Mouse (Mus musculus) lung, embryonic 16.5 days (tissue): ENCODE measurements around the gene Slc2a6. TPM values are rescaled to one million over a fixed set of nuclear protein-coding genes. Genes with fewer than 3 reads are reported as not detected.

ENCODE experiments used
- ATAC-seq: fragments of 200-750 bp; cut with Nextera tagmentation; 2 replicates; pipeline ENCODE4 v1.8.0; 2017; ENCODE audit warnings: low read depth, mild to moderate bottlenecking, moderate library complexity
- H3K27ac ChIP-seq: fragments of 300-500 bp; sonication (generic); 2 replicates; pipeline ENCODE4 v1.5.1; 2014; ENCODE audit warnings: mild to moderate bottlenecking, control low read depth, low read length
- H3K27me3 ChIP-seq: fragments of 300-500 bp; sonication (generic); 2 replicates; pipeline ENCODE4 v1.6.1; 2014; ENCODE audit warnings: low read depth, low read length, mixed read lengths; ENCODE audit not compliant: control insufficient read depth, insufficient read depth
- H3K36me3 ChIP-seq: fragments of 300-500 bp; sonication (generic); 2 replicates; pipeline ENCODE4 v1.6.1; 2014; ENCODE audit warnings: low read length; ENCODE audit not compliant: control insufficient read depth, insufficient read depth
- H3K4me1 ChIP-seq: fragments of 300-500 bp; sonication (generic); replicated peaks from 2 replicates; pipeline ENCODE4 v1.6.1; 2014; ENCODE audit warnings: low read length, mixed read lengths; ENCODE audit not compliant: control insufficient read depth, insufficient read depth
- H3K4me2 ChIP-seq: fragments of 300-500 bp; sonication (generic); 2 replicates; pipeline ENCODE4 v1.6.1; 2014; ENCODE audit warnings: low read depth, low read length, control low read depth
- H3K4me3 ChIP-seq: fragments of 300-500 bp; sonication (generic); 2 replicates; pipeline ENCODE4 v1.5.1; 2014; ENCODE audit warnings: mild to moderate bottlenecking, low read length, control low read depth
- H3K9ac ChIP-seq: fragments of 300-500 bp; sonication (generic); 2 replicates; pipeline ENCODE4 v1.6.1; 2014; ENCODE audit warnings: low read length, control low read depth
- H3K9me3 ChIP-seq: fragments of 300-500 bp; sonication (generic); 2 replicates; pipeline ENCODE4 v1.6.1; 2016; ENCODE audit warnings: low read length; ENCODE audit not compliant: control insufficient read depth
- WGBS: fragments of 180-500 bp; shearing (Covaris S2); extraction: QIAGEN DNeasy Blood & Tissue Kit; methylation state at CpG from one replicate; pipeline ENCODE4 v1.1.7; 2014; 5-methylcytosine and 5-hydroxymethylcytosine counted together
- polyA plus RNA-seq: library from polyadenylated mRNA; unstranded; fragments of >200 nt; fragmentation: Nextera tagmentation; extraction: Ambion mirVana; gene quantifications from 2 replicates; pipeline ENCODE4 v1.2.1, GENCODE M21; 2015

Slc2a6 gene
- polyA plus RNA-seq, 1 experiment from 2014 or later: 0.63 TPM

DNA sequence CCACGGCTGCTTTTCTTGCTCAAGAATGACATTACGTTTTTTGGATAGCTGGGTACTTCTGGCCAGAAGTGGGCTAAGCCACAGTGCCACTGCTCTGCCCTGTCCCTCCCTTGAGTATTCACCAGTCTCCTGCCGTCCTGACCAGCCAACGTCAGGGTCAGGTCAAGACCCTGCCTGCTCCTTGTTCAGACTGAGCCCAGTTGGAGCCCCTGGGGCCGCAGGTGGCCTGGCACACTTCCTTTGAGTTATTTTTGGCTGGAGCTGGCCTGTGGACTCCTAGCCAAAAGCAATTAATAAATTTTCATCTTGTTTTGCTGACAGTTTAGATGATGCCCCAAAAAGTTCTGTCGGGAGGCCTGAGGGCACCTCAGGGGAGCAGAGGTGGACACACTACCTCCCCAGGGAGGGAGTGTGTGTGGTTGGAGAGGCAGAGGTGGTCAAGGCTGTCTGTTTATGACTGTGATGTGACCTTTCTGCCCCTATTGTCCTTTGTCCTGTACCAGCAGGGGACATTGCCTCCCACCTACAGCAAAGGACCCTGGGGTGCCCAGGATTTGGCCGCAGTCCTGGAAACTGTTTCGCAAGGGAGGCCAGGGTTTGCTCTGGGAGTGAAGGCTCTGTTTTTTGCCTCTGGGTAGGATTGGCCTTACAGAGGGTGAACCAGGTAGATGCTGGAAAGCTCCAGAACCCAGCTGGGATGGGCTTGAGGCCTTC is 14.5 kb upstream of the Slc2a6 start:
- Histone ChIP-seq H3K36me3 (no peaks in the 10 kb centered on the region), H3K4me2 (no peak overlapping the region), H3K9ac (no peak overlapping the region), H3K27ac (no peak overlapping the region), H3K4me1 (peaks cover 9% of the 10 kb centered on the region; the same call in 1 of the 2 replicates), H3K9me3 (no peaks in the 10 kb centered on the region), H3K27me3 (no peaks in the 10 kb centered on the region), H3K4me3 (no peak overlapping the region)
- 64% methylated on average over 8 of the region's 8 CpGs for WGBS
- ATAC-seq: no peak

DNA sequence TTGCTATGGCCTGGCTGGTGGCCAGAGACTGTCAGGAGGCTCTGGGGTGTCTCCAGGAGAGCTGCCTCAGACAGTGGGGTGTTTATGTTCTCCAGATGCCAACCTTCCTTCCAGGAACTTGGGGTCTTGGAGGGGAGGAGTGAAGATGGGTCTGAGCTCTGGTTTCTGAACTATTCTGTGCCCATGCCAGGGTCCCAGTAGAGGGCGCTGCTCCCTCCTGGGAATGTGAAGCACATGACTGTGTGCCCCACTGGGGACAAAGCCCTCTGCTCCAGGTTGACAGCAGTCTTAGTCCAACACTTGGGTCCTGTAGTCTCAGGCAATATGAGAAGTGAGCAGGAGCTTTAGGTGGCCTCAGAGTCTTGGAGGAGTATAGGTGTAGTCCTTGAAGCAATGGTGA is 11.5 kb upstream of the Slc2a6 start:
- 0% methylated on average over 1 of the region's 1 CpGs for WGBS
- Histone ChIP-seq H3K9me3 (no peaks in the 10 kb centered on the region), H3K4me1 (peaks cover 4% of the 10 kb centered on the region; the same call in 1 of the 2 replicates), H3K4me3 (no peak overlapping the region), H3K27me3 (no peaks in the 10 kb centered on the region), H3K9ac (no peak overlapping the region), H3K27ac (no peak overlapping the region), H3K4me2 (no peak overlapping the region), H3K36me3 (no peaks in the 10 kb centered on the region)
- no peak for ATAC-seq

DNA sequence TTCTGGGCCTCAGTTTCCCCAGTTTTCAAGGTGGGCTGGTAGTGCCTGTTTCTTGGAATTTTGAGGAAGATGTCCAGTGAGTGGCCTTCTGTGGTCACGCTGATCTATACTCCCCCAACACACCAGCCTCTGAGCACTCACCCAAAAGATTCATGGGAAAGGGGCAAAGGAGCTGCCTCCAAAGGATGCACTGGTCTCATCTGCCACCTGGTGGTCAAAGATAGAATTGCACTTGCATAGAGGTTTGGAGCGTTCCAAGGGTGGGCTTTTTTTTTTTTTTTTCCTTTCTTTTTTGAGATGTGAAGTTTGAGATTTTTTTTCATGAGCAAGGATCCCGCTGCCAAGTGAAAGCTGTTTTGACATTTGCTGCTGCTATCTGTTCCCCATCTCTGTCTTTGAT is 10.8 kb upstream of the Slc2a6 start:
- H3K27me3 ChIP-seq: no peaks in the 10 kb centered on the region
- H3K36me3 ChIP-seq: no peaks in the 10 kb centered on the region
- ATAC-seq: peak; percentile 29; the same call in 1 of the 2 replicates
- H3K27ac ChIP-seq: no peak overlapping the region
- H3K4me1 ChIP-seq: no peaks in the 10 kb centered on the region; the same call in 1 of the 2 replicates
- no peak overlapping the region for H3K9ac ChIP-seq
- no peak overlapping the region for H3K4me3 ChIP-seq
- H3K9me3 ChIP-seq: no peaks in the 10 kb centered on the region
- no peak overlapping the region for H3K4me2 ChIP-seq
- WGBS: 0% methylated on average over 3 of the region's 3 CpGs

DNA sequence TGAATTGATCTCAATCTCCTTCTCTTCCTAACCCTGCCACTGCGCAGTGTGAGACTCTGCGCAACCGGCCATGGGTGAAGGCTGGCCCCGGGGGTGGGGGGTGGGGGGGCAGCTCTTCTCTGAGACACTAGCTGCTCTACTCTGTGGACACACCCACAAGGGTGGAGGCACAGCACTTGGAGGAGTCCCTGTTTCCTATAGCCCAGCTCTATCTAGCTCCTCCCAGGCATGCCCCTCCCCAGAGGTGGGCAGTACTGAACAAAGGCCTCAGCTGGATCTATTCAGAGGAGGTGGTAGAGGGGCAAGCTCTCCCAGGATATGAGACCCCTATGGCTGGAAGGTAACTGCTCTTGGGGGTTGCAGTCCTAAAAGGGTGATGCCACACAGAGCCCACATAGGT is 9.2 kb upstream of the Slc2a6 start:
- Histone ChIP-seq H3K36me3 (no peaks in the 10 kb centered on the region), H3K4me3 (no peak overlapping the region), H3K27me3 (no peaks in the 10 kb centered on the region), H3K27ac (peak overlapping the region; percentile 1; the same call in 1 of the 2 replicates), H3K4me2 (no peak overlapping the region), H3K9ac (no peak overlapping the region), H3K9me3 (no peaks in the 10 kb centered on the region), H3K4me1 (no peaks in the 10 kb centered on the region; the same call in 1 of the 2 replicates)
- 60% methylated on average over 4 of the region's 4 CpGs for WGBS
- peak; percentile 53; the same call in 1 of the 2 replicates for ATAC-seq

DNA sequence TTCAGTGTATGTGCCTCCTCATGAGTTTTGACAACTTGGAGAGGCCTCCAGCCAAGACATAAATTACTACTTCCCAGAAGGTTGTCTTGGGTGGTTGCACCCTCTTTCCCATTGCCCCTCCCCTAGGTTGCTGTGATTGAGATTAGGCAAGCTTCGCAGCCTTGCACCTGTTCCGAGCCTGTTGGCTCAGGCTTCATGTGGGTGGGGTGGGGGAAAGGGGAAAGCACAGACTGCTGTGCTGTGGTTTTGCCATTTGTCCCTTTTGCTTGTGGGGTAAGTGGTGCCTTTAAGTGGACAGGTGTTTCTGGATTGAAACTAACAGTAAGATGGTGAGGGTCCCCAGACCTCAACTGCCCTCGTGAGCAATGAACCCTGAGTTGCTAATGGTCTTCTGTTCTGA is 8.2 kb upstream of the Slc2a6 start:
- no peak for ATAC-seq
- WGBS: 69% methylated on average over 3 of the region's 3 CpGs

DNA sequence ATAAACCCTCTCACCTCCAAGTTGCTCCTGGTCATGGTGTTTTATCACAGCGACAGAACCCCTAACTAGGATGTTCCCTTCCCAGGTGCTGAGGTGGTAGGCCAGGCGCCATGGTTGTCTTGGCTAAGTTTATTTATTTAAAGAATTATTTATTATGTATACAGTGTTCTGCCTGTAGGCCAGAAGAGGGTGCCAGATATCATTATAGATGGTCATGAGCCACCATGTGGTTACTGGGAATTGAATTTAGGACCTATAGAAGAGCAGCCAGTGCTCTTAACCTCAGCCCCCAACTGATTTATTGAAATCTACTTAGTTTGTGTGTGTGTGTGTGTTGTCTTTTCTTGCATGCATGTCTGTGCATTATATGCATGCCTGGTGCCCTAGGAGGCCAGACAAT is 4.6 kb upstream of the Slc2a6 start:
- no peak overlapping the region for H3K4me2 ChIP-seq
- ATAC-seq: no peak
- H3K36me3 ChIP-seq: no peaks in the 10 kb centered on the region
- no peaks in the 10 kb centered on the region for H3K27me3 ChIP-seq
- H3K4me3 ChIP-seq: no peak overlapping the region
- H3K27ac ChIP-seq: no peak overlapping the region
- WGBS: 42% methylated on average over 2 of the region's 2 CpGs
- H3K9ac ChIP-seq: no peak overlapping the region
- H3K4me1 ChIP-seq: peaks cover 5% of the 10 kb centered on the region
- H3K9me3 ChIP-seq: no peaks in the 10 kb centered on the region

More for the DNA sequence above, 8.2 kb upstream of the Slc2a6 start:
- Histone ChIP-seq H3K4me3 (no peak overlapping the region), H3K4me2 (no peak overlapping the region), H3K36me3 (no peaks in the 10 kb centered on the region), H3K4me1 (no peaks in the 10 kb centered on the region; the same call in 1 of the 2 replicates), H3K27me3 (no peaks in the 10 kb centered on the region), H3K9me3 (no peaks in the 10 kb centered on the region), H3K27ac (no peak overlapping the region), H3K9ac (no peak overlapping the region)

DNA sequence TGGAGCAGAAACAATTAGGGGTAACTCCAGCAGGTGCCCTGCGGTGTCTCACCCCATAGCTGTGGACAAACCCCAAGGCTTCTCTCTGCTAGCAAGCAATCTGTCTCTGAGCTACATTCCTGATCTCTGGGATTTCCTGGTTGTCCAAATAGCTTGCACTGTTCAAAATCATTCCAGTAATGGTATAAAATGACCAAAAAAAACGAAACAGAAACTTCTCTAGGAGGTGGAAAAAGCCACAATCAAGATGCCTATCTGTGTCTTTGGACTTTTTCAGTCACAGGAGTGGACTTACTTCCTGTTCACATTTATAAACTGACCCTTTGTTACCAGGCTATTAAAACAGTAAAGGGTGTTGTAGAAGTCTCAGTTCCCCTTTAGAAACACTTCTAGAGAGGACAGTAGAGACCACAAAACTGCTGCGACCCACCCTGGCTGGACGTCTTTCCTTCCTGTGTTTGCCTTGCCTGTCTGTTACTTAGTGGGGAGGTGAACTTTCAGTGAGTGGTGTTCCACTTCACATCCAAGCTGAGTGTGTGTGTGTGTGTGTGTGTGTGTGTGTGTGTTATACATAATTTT is 728 bp upstream of the Slc2a6 start:
- Histone ChIP-seq H3K4me1 (peaks cover 5% of the 10 kb centered on the region), H3K36me3 (no peaks in the 10 kb centered on the region), H3K9me3 (no peaks in the 10 kb centered on the region), H3K27ac (no peak overlapping the region), H3K9ac (no peak overlapping the region; the same call in 1 of the 2 replicates), H3K4me2 (no peak overlapping the region), H3K4me3 (no peak overlapping the region), H3K27me3 (no peaks in the 10 kb centered on the region)
- ATAC-seq: 0 out of 2 replicates have a peak, but pooled peaks have one; percentile 5
- 43% methylated on average over 4 of the region's 4 CpGs for whole genome bisulfite sequencing

DNA sequence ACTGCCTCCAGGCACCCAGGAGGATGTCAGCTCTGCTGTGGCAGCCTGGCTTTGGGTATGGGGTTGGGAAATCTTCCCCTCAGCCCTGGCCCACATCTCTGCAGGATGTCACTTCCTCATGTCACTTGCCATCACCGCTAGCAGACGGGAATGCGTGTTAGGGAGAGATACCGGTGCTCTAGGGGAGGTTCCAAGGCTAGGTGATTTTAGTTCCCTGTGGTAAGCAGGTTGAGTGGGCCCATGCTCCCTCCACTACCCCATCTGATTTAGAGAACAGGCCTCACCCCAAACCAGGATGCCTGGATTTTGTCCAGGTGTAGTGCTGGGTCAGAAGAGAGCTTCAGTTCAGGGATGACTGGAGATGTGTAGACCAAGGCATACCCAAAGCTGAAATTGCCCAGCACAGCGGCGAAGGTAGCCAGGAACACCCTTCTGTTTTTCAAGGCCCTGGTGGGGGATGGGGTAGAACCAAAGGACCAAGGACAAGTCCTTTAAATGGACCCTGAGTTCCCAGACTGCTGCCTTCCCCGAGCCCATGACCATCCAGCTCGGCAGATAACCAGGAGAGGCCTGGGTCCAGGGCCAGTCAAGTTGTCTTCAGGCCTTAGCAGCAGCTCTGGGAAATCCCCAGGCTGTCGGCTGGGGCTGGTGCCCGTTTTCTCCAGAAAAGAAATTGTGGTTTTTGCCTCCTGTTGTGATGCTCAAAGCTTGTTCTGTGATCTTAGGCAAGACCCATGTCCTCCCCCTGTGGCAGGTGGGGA is 761 bp downstream of the Slc2a6 start:
- Histone ChIP-seq H3K4me1 (peaks cover 5% of the 10 kb centered on the region), H3K9me3 (no peaks in the 10 kb centered on the region), H3K4me2 (no peak overlapping the region), H3K36me3 (no peaks in the 10 kb centered on the region), H3K9ac (no peak overlapping the region), H3K27me3 (no peaks in the 10 kb centered on the region), H3K27ac (no peak overlapping the region), H3K4me3 (no peak overlapping the region)
- no peak for ATAC-seq
- WGBS: 67% methylated on average over 10 of the region's 10 CpGs

DNA sequence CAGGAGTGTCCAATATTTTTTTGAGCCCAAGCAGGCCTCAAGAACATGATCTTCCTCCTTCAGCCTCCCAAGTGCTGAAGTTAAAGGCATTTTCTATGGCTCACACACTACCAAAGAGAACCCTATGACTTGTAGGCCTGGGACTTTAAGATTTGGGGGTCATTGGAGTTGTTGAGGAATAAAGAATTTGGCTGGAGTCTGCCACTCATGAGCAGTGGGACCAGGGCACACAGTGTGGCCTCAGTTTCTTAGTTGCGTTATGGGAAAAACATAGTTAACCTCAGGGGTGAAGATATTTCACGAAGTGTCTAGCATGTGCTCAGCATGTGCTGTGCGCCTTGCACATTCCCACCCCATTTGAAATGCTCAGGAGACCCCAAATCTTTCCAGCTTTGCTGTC is 1.5 kb downstream of the Slc2a6 start:
- Histone ChIP-seq H3K4me2 (no peak overlapping the region), H3K4me3 (no peak overlapping the region), H3K4me1 (peaks cover 5% of the 10 kb centered on the region), H3K27ac (no peak overlapping the region), H3K9me3 (no peaks in the 10 kb centered on the region), H3K9ac (no peak overlapping the region), H3K27me3 (no peaks in the 10 kb centered on the region), H3K36me3 (no peaks in the 10 kb centered on the region)
- no peak for ATAC-seq
- WGBS: 85% methylated on average over 3 of the region's 3 CpGs
